Mouse (Mus musculus) layer of hippocampus, adult 2 months (tissue): Measurements from ENCODE around the gene Fuz. TPM values are rescaled to one million over a fixed set of nuclear protein-coding genes. Genes with fewer than 3 reads are reported as not detected.
A peak's percentile ranks its signal among the peaks of the same experiment; 100 is the strongest.

ENCODE experiments used
- DNase-seq, 2 experiments: peaks; one replicate each; pipeline ENCODE4 v3.0.0; 2022; ENCODE audit warnings: low spot score in 2 of 2
- H3K27ac ChIP-seq: fragments of 200-600 bp; 2 replicates; pipeline ENCODE4 v1.8.1; 2022
- H3K4me3 ChIP-seq: fragments of 200-600 bp; 2 replicates; pipeline ENCODE4 v1.8.1; 2022; ENCODE audit warnings: mild to moderate bottlenecking
- CTCF ChIP-seq: fragments of 200-600 bp; conservative IDR thresholded peaks from 2 replicates; pipeline ENCODE4 v1.8.1; 2022; ENCODE audit warnings: antibody characterized with exemption, mild to moderate bottlenecking, moderate library complexity
- total RNA-seq, 2 experiments: library from RNA; stranded (reverse); gene quantifications; 2 replicates each; pipeline ENCODE4 v1.2.3; 2021

Gene Fuz
- total RNA-seq, 2 experiments from 2014 or later, result 21.6 to 24.8 TPM

GRCm38 (mm10) chr7:44884637-44885036 is 11.2 kb upstream of the Fuz start:
- H3K27ac ChIP-seq, result peak overlapping the region; percentile 91
- TF ChIP-seq CTCF, result no peak
- no peak for DNase-seq

GRCm38 (mm10) chr7:44886964-44887363 is 8.9 kb upstream of the Fuz start:
- Histone ChIP-seq H3K27ac (peak overlapping the region; percentile 91; the same call in 1 of the 2 replicates), H3K4me3 (no peak overlapping the region)
- no peak for DNase-seq
- TF ChIP-seq CTCF, result no peak

More at GRCm38 (mm10) chr7:44884637-44885036, 11.2 kb upstream of the Fuz start:
- no peak overlapping the region; the same call in 1 of the 2 replicates for H3K4me3 ChIP-seq

- H3K4me3 ChIP-seq, result peak overlapping the region; percentile 15; the same call in 1 of the 2 replicates
- no peak for DNase-seq
- no peak for TF ChIP-seq CTCF
- peak overlapping the region; percentile 91 for H3K27ac ChIP-seq
Measured at GRCm38 (mm10) chr7:44888256-44889105, 7.4 kb upstream of the Fuz start.

- Histone ChIP-seq H3K27ac (peak overlapping the region; percentile 99; the same call in 1 of the 2 replicates), H3K4me3 (no peak overlapping the region; the same call in 1 of the 2 replicates)
- DNase-seq, result no peak
- TF ChIP-seq CTCF, result no peak
Measured at GRCm38 (mm10) chr7:44890180-44890579, 5.7 kb upstream of the Fuz start.

GRCm38 (mm10) chr7:44890737-44891136 is 5.1 kb upstream of the Fuz start:
- Histone ChIP-seq H3K4me3 (peak overlapping the region; percentile 95), H3K27ac (peak overlapping the region; percentile 99)
- TF ChIP-seq CTCF, result no peak
- no peak for DNase-seq

- TF ChIP-seq CTCF, result no peak
- no peak for DNase-seq
- Histone ChIP-seq H3K27ac (peak overlapping the region; percentile 99), H3K4me3 (peak overlapping the region; percentile 95)
Measured at GRCm38 (mm10) chr7:44891611-44892010, 4.3 kb upstream of the Fuz start.

GRCm38 (mm10) chr7:44892276-44892921 is 3.5 kb upstream of the Fuz start, which contains the start of gene Med25:
TSS of gene Med25 (minus strand) at chr7:44892712.
- no peak for TF ChIP-seq CTCF
- H3K4me3 ChIP-seq, result peak within 1 kb of the TSS; percentile 95
- peak within 1 kb of the TSS; percentile 99 for H3K27ac ChIP-seq
- DNase-seq, result peak; percentile 89 to 97

- peak overlapping the region; percentile 95 for H3K4me3 ChIP-seq
- DNase-seq, result no peak
- no peak for TF ChIP-seq CTCF
- H3K27ac ChIP-seq, result peak overlapping the region; percentile 99
Measured at GRCm38 (mm10) chr7:44893197-44893596, 2.7 kb upstream of the Fuz start.

- TF ChIP-seq CTCF, result no peak
- Histone ChIP-seq H3K27ac (peak overlapping the region; percentile 99), H3K4me3 (no peak overlapping the region)
- no peak for DNase-seq
Measured at GRCm38 (mm10) chr7:44894175-44894574, 1.7 kb upstream of the Fuz start.

GRCm38 (mm10) chr7:44895206-44895592 is 680 bp upstream of the Fuz start:
- Histone ChIP-seq H3K4me3 (peak overlapping the region; percentile 84), H3K27ac (peak overlapping the region; percentile 99)
- TF ChIP-seq CTCF, result no peak
- DNase-seq, result no peak

- TF ChIP-seq CTCF, result no peak
- H3K27ac ChIP-seq, result peak overlapping the region; percentile 99
- H3K4me3 ChIP-seq, result peak overlapping the region; percentile 84
- DNase-seq, result no peak
Measured at GRCm38 (mm10) chr7:44896499-44896898, 620 bp downstream of the Fuz start.

- TF ChIP-seq CTCF, result peak; percentile 58
- Histone ChIP-seq H3K27ac (peak overlapping the region; percentile 63; the same call in 1 of the 2 replicates), H3K4me3 (no peak overlapping the region)
- DNase-seq, result no peak
Measured at GRCm38 (mm10) chr7:44898607-44899006, 2.7 kb downstream of the Fuz start.

- no peak overlapping the region; the same call in 1 of the 2 replicates for H3K4me3 ChIP-seq
- TF ChIP-seq CTCF, result no peak
- H3K27ac ChIP-seq, result peak overlapping the region; percentile 63
- no peak for DNase-seq
Measured at GRCm38 (mm10) chr7:44900632-44901031, 4.8 kb downstream of the Fuz start.
